In genomic region chr6:140278750-140279149, GRCm38 (mm10) we compare ENCODE assay signal across 31 mouse cellular contexts.
DNase-seq lines count a peak whose midpoint lies in the region; ATAC-seq and TF ChIP-seq lines count a peak whose summit lies in the region.
"Had no signal": no experiment of that assay in that cellular context is flagged by ENCODE, and none has a peak within 500 bp of the region (broad histone marks: within the 10 kb centered on the region; RNA-seq: fewer than 3 reads in every experiment).

No protein-coding gene starts in this region.

- H3K4me1 ChIP-seq in kidney, postnatal 0 days (replicated peaks; ENCODE audit: insufficient read depth, low read length), result peaks cover 4% of the 10 kb centered on the region; the same call in 1 of the 2 replicates
- H3K4me1 ChIP-seq in kidney, adult 2 months (ENCODE audit: control insufficient read depth, insufficient read depth, low read length), result peaks cover 9% of the 10 kb centered on the region
- 0 out of 2 replicates have a peak, but pooled peaks cover 4% of the 10 kb centered on the region for H3K4me1 ChIP-seq in stomach, embryonic 15.5 days
- H3K4me1 ChIP-seq in stomach, postnatal 0 days (replicated peaks; ENCODE audit: control insufficient read depth, insufficient read depth), result peaks cover 3% of the 10 kb centered on the region; the same call in 1 of the 2 replicates
- peaks cover 14% of the 10 kb centered on the region; the same call in 1 of the 2 replicates for H3K4me1 ChIP-seq in small intestine, adult 2 months (ENCODE audit: control insufficient read depth, insufficient read depth, insufficient read length, low read length)
- peaks cover 8% of the 10 kb centered on the region for H3K4me1 ChIP-seq in forebrain, embryonic 14.5 days (ENCODE audit: control insufficient read depth, insufficient read depth, low read length)

- H3K9ac ChIP-seq in kidney, postnatal 0 days (ENCODE audit: low read depth, low read length), result no peak overlapping the region
- no peak overlapping the region for H3K9ac ChIP-seq in stomach, embryonic 15.5 days
- no peak overlapping the region for H3K9ac ChIP-seq in stomach, postnatal 0 days (ENCODE audit: low read length)
- H3K9ac ChIP-seq in forebrain, embryonic 14.5 days (ENCODE audit: low read length), result no peak overlapping the region
- H3K9ac ChIP-seq: embryonic facial prominence, embryonic 15.5 days; forebrain, embryonic 12.5 days; heart, embryonic 13.5 days; hindbrain, embryonic 15.5 days; limb, embryonic 12.5 days; liver, embryonic 12.5 days; liver, postnatal 0 days; midbrain, embryonic 12.5 days had no signal

- no peak overlapping the region for H3K27ac ChIP-seq in kidney, postnatal 0 days
- H3K27ac ChIP-seq in kidney, adult 2 months (ENCODE audit: insufficient read depth, low read depth, low read length), result no peak overlapping the region
- H3K27ac ChIP-seq in stomach, embryonic 15.5 days, result peak overlapping the region; percentile 16; the same call in 1 of the 2 replicates
- H3K27ac ChIP-seq in stomach, postnatal 0 days (replicated peaks), result no peak overlapping the region
- H3K27ac ChIP-seq in small intestine, adult 2 months (ENCODE audit: insufficient read depth, low read depth, low read length), result peak overlapping the region; percentile 36; the same call in 1 of the 2 replicates
- H3K27ac ChIP-seq in forebrain, embryonic 14.5 days (ENCODE audit: low read depth, low read length), result no peak overlapping the region
- H3K27ac ChIP-seq: embryonic facial prominence, embryonic 10.5 days; embryonic facial prominence, embryonic 15.5 days; forebrain, embryonic 12.5 days; heart, embryonic 13.5 days; hindbrain, embryonic 10.5 days; hindbrain, embryonic 15.5 days; limb, embryonic 12.5 days; liver, embryonic 12.5 days; midbrain, embryonic 12.5 days had no signal

- TF ChIP-seq POLR2A in kidney, adult 2 months (IDR thresholded peaks at IDR 0.05; ENCODE audit: low read depth, low read length), result no peak
- TF ChIP-seq POLR2A in small intestine, adult 2 months (IDR thresholded peaks at IDR 0.05; ENCODE audit: low read depth, low read length), result no peak

- no peak for TF ChIP-seq EP300 in stomach, postnatal 0 days (optimal IDR thresholded peaks at IDR 0.05)

- no peaks in the 10 kb centered on the region for H3K9me3 ChIP-seq in kidney, postnatal 0 days (replicated peaks; ENCODE audit: low read length)
- no peaks in the 10 kb centered on the region for H3K9me3 ChIP-seq in stomach, embryonic 15.5 days
- no peaks in the 10 kb centered on the region for H3K9me3 ChIP-seq in stomach, postnatal 0 days (ENCODE audit: control insufficient read depth, low read length)
- no peaks in the 10 kb centered on the region for H3K9me3 ChIP-seq in forebrain, embryonic 14.5 days (replicated peaks; ENCODE audit: control insufficient read depth, low read length)
- H3K9me3 ChIP-seq: embryonic facial prominence, embryonic 10.5 days; embryonic facial prominence, embryonic 15.5 days; forebrain, embryonic 12.5 days; heart, embryonic 13.5 days; hindbrain, embryonic 10.5 days; hindbrain, embryonic 15.5 days; limb, embryonic 12.5 days; liver, embryonic 12.5 days; midbrain, embryonic 12.5 days had no signal

- H3K36me3 ChIP-seq in kidney, postnatal 0 days (ENCODE audit: insufficient read depth, low read length), result no peaks in the 10 kb centered on the region
- no peaks in the 10 kb centered on the region for H3K36me3 ChIP-seq in kidney, adult 2 months (ENCODE audit: control insufficient read depth, insufficient read depth, low read length)
- no peaks in the 10 kb centered on the region for H3K36me3 ChIP-seq in stomach, embryonic 15.5 days
- no peaks in the 10 kb centered on the region for H3K36me3 ChIP-seq in stomach, postnatal 0 days (ENCODE audit: control insufficient read depth, insufficient read depth, low read length)
- no peaks in the 10 kb centered on the region for H3K36me3 ChIP-seq in small intestine, adult 2 months (ENCODE audit: control insufficient read depth, insufficient read depth, low read length)
- no peaks in the 10 kb centered on the region for H3K36me3 ChIP-seq in forebrain, embryonic 14.5 days (ENCODE audit: control insufficient read depth, insufficient read depth, low read length)
- H3K36me3 ChIP-seq: embryonic facial prominence, embryonic 10.5 days; embryonic facial prominence, embryonic 15.5 days; forebrain, embryonic 12.5 days; G1E; heart, embryonic 13.5 days; hindbrain, embryonic 10.5 days; hindbrain, embryonic 15.5 days; limb, embryonic 12.5 days; liver, embryonic 12.5 days; midbrain, embryonic 12.5 days had no signal

- ATAC-seq in kidney, postnatal 0 days (replicated peaks; ENCODE audit: low FRiP score, low read depth), result no peak
- no peak for ATAC-seq in stomach, embryonic 15.5 days (ENCODE audit: insufficient read depth, low FRiP score, low read depth)
- no peak for ATAC-seq in stomach, postnatal 0 days (ENCODE audit: low FRiP score, low TSS enrichment)
- no peak for ATAC-seq in forebrain, embryonic 14.5 days
- ATAC-seq: inflammation-experienced regulatory T-cells, adult 6 months; liver, embryonic 12.5 days; liver, postnatal 0 days had no signal

- no peaks in the 10 kb centered on the region for H3K27me3 ChIP-seq in kidney, postnatal 0 days (ENCODE audit: insufficient read depth, low read length)
- no peaks in the 10 kb centered on the region for H3K27me3 ChIP-seq in kidney, adult 2 months (replicated peaks; ENCODE audit: control insufficient read depth, insufficient read depth, low read length)
- no peaks in the 10 kb centered on the region for H3K27me3 ChIP-seq in stomach, embryonic 15.5 days (replicated peaks)
- H3K27me3 ChIP-seq in stomach, postnatal 0 days (ENCODE audit: control insufficient read depth, insufficient read depth, low read length), result no peaks in the 10 kb centered on the region
- no peaks in the 10 kb centered on the region for H3K27me3 ChIP-seq in small intestine, adult 2 months (ENCODE audit: control insufficient read depth, insufficient read depth, low read length)
- H3K27me3 ChIP-seq in forebrain, embryonic 14.5 days (replicated peaks; ENCODE audit: control insufficient read depth, insufficient read depth, low read length), result no peaks in the 10 kb centered on the region
- H3K27me3 ChIP-seq: embryonic facial prominence, embryonic 15.5 days; forebrain, embryonic 12.5 days; heart, embryonic 13.5 days; hindbrain, embryonic 15.5 days; limb, embryonic 12.5 days; liver, embryonic 12.5 days; midbrain, embryonic 12.5 days had no signal

- no peak overlapping the region for H3K4me2 ChIP-seq in kidney, postnatal 0 days (ENCODE audit: low read length)
- H3K4me2 ChIP-seq in stomach, embryonic 15.5 days, result no peak overlapping the region
- no peak overlapping the region for H3K4me2 ChIP-seq in stomach, postnatal 0 days (replicated peaks; ENCODE audit: low read depth)
- H3K4me2 ChIP-seq in forebrain, embryonic 14.5 days (ENCODE audit: low read length), result no peak overlapping the region
- H3K4me2 ChIP-seq: embryonic facial prominence, embryonic 15.5 days; forebrain, embryonic 12.5 days; heart, embryonic 13.5 days; hindbrain, embryonic 15.5 days; limb, embryonic 12.5 days; liver, embryonic 12.5 days; midbrain, embryonic 12.5 days had no signal

- DNase-seq in embryo, embryonic 10.5 days (ENCODE audit: low spot score), result peak; percentile 18
- DNase-seq in embryo, embryonic 10 days (ENCODE audit: low spot score), result no peak
- DNase-seq in kidney, postnatal 0 days (ENCODE audit: low spot score), result peak; percentile 84
- DNase-seq in kidney, adult 2 months, result no peak
- DNase-seq in stomach, postnatal 0 days (ENCODE audit: low spot score), result no peak
- DNase-seq in forebrain, embryonic 14.5 days (ENCODE audit: low spot score), result no peak
- DNase-seq: adrenal gland, adult 8-10 months; cerebellum, adult 11 months; cerebellum, adult 9-10 months; cerebellum, postnatal 36 days; heart, postnatal 10 days; liver, postnatal 0 days; lung, postnatal 36 days; right cerebral cortex, postnatal 25 days; spleen, adult 18-20 months; thymus, adult 2 months; thymus, postnatal 36 days had no signal

- WGBS in kidney, postnatal 0 days, result 15% methylated on average over 5 of the region's 5 CpGs
- 32% methylated on average over 5 of the region's 5 CpGs for WGBS in kidney, adult 2 months
- 25% methylated on average over 5 of the region's 5 CpGs for WGBS in stomach, embryonic 15.5 days
- 36% methylated on average over 5 of the region's 5 CpGs for WGBS in stomach, postnatal 0 days
- 16% methylated on average over 5 of the region's 5 CpGs for WGBS in small intestine, adult 2 months
- WGBS in forebrain, embryonic 14.5 days, result 76% methylated on average over 5 of the region's 5 CpGs

- TF ChIP-seq CTCF in kidney, postnatal 0 days (IDR thresholded peaks at IDR 0.05; ENCODE audit: low read depth), result no peak
- TF ChIP-seq CTCF in kidney, adult 2 months (conservative IDR thresholded peaks at IDR 0.05; ENCODE audit: insufficient read depth, insufficient read length, low read depth, low read length), result no peak
- TF ChIP-seq CTCF in stomach, postnatal 0 days (IDR thresholded peaks at IDR 0.05; ENCODE audit: low read depth), result no peak
- no peak for TF ChIP-seq CTCF in small intestine, adult 2 months (IDR thresholded peaks at IDR 0.05; ENCODE audit: extremely low read depth, insufficient read length, insufficient replicate concordance, low read depth, low read length)

- no peak overlapping the region for H3K4me3 ChIP-seq in kidney, postnatal 0 days (replicated peaks; ENCODE audit: low read depth, low read length)
- H3K4me3 ChIP-seq in kidney, adult 2 months (ENCODE audit: insufficient read depth, low read depth, low read length), result no peak overlapping the region
- no peak overlapping the region for H3K4me3 ChIP-seq in stomach, embryonic 15.5 days (replicated peaks)
- H3K4me3 ChIP-seq in stomach, postnatal 0 days (ENCODE audit: low read depth, low read length), result no peak overlapping the region
- no peak overlapping the region for H3K4me3 ChIP-seq in small intestine, adult 2 months (ENCODE audit: low read depth, low read length)
- no peak overlapping the region for H3K4me3 ChIP-seq in forebrain, embryonic 14.5 days (ENCODE audit: low read depth, low read length)
- H3K4me3 ChIP-seq: embryonic facial prominence, embryonic 10.5 days; embryonic facial prominence, embryonic 15.5 days; forebrain, embryonic 12.5 days; heart, embryonic 13.5 days; hindbrain, embryonic 10.5 days; hindbrain, embryonic 15.5 days; limb, embryonic 12.5 days; liver, embryonic 12.5 days; midbrain, embryonic 12.5 days; myocyte had no signal

Comparison
In these comparisons a context has a peak if more than half of its experiments do, and no peak if none do; other contexts are left out.
1. DNase-seq: peak in embryo, embryonic 10.5 days (single experiment) and kidney, postnatal 0 days (single experiment); none in embryo, embryonic 10 days (single experiment), kidney, adult 2 months (single experiment), stomach, postnatal 0 days (single experiment) and forebrain, embryonic 14.5 days (single experiment).
2. H3K27ac ChIP-seq: peak in stomach, embryonic 15.5 days (single experiment) and small intestine, adult 2 months (single experiment); none in kidney, postnatal 0 days (single experiment), kidney, adult 2 months (single experiment), stomach, postnatal 0 days (single experiment) and forebrain, embryonic 14.5 days (single experiment).